Mouse (Mus musculus): ENCODE data around the gene Plch2.
A peak's percentile ranks its signal among the peaks of the same experiment; 100 is the strongest.

Plch2 gene

DNA sequence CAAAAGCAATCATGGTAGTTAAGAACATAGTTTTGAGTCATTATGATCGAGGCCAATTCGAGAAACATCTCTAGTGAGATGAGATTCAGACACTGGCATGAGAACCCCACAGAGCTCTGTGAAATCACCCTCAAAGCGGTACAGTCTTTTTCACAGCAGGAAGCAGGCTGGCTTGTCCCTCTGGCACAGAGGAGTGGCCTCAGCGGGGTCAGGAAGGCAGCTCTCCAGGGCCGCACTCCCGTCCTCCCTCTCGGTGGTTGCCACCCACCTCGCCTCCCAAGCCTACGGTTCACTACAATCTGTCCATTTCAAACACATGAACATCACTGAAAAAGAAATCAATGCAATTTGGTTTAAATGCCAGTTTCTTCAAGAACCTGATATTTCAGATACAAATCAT, 17.8 kb upstream of the Plch2 start:
- DNase-seq (ENCODE audit: low spot score in 2 of 2), result no peak

DNA sequence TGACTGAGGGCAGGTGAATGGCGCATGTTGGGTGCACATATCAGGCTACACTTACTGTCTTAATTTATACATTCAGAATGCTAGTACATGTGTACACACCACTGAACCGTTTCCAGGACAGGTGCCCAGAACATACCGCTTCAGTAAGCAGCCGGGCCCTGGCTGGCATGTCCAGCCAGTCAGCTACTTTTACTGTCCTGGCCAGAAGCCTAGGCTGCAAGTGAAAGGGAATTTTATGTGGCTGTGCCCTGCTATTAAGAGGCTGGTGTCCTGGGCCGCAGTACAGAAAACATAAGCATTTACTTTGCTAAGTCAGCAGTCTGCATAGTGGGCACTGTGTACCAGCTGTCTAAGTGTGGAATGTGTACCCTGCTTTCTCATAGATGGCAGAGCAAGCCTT, 14.3 kb upstream of the Plch2 start:
- DNase-seq (ENCODE audit: low spot score in 2 of 2), result no peak

DNA sequence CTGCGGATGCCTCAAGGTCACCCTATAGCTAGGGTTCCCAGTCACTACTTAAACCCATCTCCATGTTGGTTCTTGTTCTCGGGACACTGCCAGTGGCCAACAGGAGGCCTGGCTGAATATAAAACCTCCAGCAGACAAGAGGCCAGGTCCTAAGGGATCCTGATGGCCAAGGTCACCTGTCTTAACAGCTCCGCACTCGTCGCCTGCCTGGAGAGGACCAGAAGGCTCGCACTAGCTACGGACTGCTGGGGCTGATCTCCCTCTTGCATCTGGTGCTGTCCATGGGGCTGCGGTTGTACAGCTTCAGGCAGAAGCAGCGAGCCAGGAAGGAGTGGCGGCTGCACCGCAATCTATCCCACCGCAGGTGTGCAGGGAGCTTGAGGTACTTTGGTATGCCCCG, 13.6 kb upstream of the Plch2 start:
- no peak for DNase-seq (ENCODE audit: low spot score in 2 of 2)

DNA sequence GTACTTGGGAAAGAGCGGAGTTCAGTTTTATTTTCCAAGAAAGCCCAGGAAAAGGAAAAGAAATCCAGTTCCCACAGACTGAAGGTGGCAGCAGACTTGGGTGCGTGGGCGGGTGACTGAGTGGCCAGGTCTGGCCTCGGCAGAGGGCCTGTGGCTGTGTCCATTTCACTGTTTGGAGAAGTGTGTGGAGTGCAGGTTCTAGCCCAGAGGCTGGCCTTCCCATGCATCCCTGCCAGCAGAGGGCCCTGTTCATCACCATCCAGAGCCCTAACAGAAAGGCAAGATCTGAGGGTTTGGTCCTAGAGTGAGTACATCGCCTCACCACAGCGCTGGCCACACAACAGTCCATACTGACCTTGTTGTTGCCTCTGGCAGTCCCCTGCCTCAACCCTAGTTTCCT, 12.6 kb upstream of the Plch2 start:
- DNase-seq (ENCODE audit: low spot score in 2 of 2), result no peak

DNA sequence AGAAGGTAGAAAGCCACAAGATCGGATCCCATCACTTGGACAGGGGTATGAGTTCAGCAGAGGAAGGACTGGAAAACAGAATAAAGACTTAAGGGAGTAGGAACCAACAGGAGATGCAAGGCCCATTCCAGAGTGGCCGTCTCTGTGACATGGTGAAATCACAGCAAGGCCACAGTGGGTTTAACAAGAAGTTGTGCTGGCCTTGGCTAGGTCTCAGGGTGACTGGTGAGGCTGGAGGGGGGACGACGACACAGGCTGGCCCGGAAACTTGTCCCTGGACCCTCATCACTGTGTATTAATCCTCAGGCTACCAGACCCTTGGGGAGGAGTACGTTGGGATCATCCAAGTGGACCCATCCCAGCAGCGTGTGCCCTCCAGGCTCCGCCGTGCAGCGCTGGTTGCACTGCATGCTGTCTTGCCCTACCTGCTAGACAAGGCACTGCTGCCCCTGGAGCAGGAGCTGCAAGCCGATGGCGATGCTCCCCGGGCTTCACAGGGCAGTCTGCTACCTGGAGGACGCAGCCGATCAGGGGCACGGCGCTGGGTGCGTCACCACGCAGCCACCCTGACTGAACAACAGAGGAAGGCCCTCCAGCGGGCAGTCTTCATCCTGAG, 11.9 kb upstream of the Plch2 start:
- DNase-seq (ENCODE audit: low spot score in 2 of 2), result no peak

DNA sequence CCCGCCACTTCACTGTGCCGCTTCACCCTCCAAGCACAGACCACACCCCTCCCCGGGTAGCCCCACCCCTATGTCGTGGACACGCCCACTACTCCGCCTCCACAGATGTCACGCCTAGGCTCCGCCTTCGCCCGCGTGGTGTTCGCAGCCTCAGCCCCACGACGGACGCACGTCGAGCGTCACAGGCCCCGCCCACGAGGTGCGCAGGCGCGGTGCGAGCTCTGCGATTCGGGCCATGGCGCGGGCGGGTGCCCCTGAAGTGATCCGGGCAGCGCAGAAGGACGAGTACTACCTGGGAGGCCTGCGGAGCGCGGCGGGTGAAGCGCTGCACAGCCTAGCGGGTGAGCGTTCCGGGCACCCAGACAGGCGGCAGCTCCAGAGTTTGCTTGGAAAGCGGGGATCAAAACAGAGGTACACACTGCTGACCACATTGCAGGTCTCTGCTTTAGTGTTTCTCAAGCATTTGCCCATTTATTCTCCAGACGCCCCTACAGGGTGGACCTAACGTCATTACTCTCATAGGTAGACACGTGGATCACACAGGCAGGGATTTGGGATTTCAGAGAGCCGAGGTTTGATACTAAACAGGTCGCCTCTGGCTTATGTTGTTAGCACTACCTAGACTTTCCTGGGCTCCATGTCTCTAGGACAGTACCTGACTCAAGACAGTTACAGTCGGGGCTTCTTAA, 10.4 kb upstream of the Plch2 start, which contains the start of gene Pex10:
Gene Pex10, plus strand, starts transcription at position 183 of the 689 bp plus-strand sequence.
- DNase-seq (ENCODE audit: low spot score in 2 of 2), result peak; percentile 96 to 98

DNA sequence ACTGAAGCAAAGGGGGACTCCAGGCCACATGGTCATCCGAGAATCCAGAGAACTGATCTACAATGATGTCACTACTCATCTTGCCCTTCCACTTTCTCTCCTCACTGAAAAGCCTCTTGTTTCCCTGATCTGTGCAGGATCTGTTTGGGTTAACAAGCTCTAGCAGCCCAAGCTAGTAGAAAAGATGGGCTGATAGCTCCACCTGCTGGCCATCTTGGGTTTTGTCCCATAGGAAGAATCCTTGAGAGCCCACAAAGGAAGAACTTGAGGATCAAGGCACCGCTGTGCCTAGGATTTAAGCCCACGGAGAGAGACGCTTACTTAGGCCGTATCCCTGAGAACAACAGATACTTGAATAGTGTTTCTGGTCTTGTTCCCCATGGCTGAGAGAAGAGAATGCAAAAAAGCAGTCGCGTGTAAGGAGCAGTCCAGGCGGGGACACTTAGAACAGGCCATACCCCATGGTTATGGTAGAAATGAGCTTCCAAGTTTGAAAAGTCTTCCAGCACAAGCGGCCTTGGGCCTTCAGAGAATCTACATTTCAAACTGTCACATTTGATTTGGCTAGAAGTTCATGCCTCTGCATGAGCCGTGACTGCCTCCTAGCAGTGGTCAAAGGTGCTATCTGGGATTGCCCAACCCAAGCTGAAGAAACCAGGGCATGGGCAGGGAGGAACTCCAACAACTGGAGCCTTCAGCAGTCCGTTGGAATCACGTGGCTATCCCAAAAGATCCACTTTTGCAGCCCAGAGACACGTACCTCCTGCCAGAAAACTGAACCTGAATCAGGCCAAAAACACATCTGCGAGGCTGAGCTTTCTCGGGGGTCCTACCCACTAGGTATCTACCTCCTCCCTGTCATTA, 9.6 kb upstream of the Plch2 start:
- DNase-seq (ENCODE audit: low spot score in 2 of 2), result peak; percentile 71 to 82

DNA sequence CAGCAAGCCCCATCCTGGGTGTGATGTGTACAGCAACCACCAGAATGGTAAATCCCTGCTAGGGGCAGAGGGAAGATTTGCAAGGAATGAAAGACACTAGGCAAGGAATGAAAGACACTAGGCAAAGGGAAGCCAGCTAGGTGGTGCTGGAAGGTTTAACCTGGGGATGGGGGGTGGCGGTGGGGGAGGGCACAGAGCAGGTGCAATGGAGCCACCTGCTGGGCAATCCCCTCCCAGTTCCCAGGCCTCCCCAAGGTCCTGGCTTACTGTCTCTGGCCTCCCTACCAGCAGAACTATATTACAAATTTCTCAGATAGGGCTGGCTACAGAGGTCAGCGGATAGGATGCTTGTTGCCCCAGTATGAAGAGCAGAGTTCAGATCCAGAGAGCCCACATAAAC, 7.9 kb upstream of the Plch2 start:
- no peak for DNase-seq (ENCODE audit: low spot score in 2 of 2)

DNA sequence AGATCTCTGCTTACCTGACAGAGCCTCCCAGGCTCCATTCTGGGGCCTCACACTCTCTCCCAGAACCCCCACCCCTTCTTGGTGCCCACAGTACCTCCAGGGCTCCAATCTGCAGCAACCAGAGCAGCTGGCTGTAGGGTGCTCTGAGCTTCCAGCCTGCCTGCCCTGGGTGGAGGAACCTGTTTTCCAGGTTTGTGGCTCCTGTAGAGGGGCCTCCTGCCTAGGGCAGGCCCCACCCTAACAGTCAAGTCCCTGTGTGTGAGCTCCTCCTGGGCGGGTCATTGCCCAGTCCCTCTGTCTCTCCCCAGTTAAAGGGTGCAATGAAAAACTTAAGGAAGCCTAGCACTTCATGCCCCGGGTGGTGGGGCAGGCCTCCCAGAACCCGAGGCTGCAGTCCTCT, 7.3 kb upstream of the Plch2 start:
- DNase-seq (ENCODE audit: low spot score in 2 of 2), result no peak

DNA sequence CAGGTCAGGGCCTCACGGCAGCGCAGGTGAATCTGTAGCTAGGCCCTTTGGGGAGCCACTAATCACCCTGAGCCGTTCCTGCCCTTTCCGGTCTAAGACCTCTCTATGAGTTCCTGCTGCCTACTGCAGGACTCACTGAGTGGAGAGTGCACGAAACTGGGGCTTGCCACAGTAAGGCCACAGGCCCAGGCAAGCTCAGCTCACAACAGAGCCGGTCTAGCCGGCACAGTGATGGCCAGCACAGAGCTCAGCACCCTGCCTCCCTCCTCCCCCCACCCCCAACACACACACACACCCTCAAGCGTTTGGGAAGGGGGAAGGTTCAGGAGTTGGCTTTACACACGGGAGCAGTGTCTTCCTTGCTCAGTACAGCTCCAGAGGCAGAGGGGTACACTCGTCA, 1.7 kb upstream of the Plch2 start:
- no peak for DNase-seq (ENCODE audit: low spot score in 2 of 2)

DNA sequence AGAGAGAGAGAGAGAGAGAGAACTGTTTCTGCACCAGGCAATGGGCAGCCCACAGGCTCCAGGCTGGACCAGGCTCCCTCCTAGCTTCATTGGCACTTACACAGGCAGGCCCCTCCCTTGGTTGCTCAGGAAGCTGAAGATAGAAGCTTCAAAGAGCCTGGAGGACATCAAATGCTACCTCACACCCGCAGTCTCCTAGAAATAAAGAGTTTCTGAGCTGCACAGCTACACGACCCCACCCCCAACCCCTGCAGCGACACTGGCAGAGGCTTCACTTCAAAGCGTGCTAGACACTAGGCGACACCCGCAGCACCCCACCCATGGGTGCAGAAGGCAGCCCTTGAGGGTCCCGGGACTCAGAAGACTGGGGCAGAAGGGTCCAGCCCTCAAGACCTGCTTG, 6.5 kb downstream of the Plch2 start:
- DNase-seq (ENCODE audit: low spot score in 2 of 2), result peak; percentile 56 to 62

DNA sequence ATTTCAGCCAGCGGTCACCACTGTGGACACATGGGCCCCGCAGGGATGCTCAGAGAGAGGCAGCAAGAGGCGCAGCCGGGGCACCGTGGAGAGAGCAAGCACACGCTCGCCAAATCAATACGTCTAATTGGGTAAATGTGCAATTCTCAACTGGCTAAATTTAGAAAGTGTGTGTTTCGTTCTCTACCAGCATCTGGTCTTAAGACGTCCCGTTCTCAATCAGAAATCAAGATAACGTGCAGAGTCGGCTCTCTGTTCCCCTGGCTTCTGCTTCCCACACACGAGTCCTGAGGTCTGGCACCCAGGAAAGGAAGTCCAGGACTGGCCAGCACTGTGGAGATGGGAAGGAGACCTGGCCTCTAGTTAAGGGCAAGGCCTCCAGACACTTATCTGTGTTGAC, 9.9 kb downstream of the Plch2 start:
- no peak for DNase-seq (ENCODE audit: low spot score in 2 of 2)

DNA sequence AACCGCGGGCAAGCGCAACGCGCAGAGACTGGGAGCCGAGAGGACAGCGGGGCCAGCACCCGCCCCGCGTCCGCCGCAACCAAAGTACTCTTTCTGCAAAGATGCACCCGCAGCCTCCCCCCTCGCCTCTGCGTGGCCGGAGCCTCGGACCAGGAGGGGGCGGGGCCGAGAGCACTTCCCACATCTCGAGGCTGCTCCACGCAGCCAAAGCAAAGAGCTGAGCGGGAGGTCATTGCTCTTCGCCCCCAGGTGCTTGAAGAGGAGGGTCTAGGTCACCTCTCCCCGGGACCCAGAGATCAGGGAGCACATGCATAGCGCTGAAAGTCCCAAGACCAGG, 13.3 kb downstream of the Plch2 start:
- DNase-seq (ENCODE audit: low spot score in 2 of 2), result no peak

DNA sequence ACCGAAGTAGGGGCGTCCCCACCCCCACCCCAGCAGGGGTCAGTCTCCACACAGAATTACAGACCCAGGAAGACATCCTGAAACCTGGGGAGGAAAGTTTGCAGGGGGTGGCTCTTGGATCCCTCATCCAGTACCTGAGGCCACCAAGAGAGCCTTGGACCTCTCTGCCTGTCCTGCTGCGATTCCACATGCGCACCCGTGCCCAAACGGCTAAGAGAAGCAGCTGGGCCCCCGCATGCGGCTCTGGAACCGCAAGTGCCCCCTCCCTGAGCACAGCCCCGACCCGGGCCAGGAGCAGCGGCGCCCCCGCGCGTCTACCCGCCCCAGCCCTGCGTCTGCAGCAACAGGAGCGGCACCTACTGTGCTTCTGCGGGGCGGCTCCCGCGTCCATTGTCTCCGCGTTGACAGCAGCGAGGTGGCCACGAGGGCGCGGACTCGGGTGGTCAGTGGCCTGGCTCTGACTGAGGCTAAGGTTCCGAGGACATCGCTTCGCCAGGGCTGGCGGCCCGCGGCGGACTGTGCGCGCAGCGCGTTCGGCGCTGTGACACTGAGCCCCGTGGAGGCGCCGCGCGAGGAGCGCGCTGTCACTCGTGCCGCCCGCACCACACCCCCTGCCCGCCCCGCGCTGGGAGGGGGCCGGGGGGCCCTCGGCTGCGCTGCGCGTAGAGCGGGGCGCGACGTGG, 13.8 kb downstream of the Plch2 start:
- DNase-seq (ENCODE audit: low spot score in 2 of 2), result no peak

DNA sequence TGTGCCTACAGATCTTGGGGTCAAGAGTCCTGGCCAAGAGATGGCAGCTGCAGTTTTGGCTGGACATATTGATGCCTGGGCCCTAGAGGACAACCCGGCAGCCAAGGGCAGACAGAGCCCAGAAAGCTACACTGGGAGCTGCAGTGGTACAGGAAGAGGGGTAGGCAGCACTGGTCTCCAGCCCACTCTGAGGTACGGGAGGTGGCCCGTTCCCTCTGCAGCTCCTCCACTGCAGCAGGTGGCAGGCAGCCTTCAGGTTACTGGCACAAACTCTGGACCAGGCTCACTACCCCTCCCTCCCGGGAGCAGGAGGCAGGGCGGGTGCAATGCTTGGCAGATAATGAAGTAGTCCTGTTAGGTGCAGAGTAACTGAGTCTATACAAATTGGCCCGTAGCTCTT, 15.9 kb downstream of the Plch2 start:
- no peak for DNase-seq (ENCODE audit: low spot score in 2 of 2)

DNA sequence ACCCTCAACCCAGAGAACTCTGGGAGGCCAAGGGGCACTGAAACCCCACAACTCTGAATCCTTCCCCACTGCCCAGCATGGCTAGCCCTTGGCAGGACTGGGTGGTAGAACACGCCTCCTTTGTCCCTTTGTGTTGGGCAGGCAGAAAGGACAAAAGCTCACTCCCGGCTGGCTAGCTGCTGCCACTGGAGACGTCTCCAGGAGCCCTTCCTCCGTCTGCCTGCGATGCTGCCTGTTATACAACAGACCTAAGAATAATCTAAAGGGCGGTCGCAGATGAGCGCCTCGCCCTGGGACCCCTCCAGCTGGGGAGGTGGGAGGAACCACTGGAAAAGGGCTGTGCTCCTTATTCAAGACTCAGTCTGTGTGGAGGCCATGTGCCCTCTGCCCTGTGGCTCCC, 16.4 kb downstream of the Plch2 start:
- no peak for DNase-seq (ENCODE audit: low spot score in 2 of 2)

DNA sequence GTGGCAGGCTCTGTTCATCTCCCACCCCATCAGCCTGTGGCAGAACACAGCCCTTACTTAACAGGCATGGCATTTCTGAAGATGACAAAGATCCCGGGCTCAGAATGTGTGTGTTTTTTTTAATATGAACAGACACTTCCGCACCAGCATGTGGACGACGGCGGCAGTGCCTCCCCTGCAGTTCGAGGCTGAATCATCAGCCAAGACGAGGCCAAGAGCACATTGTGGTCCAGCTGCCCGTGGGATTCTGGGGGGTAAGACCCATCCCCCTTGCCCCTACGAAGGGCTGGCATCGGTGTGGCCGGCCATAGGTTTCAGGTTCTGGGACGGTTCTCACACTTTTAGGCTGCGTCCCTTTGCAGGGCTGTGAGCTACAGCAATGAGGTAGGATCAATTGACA, 21.8 kb downstream of the Plch2 start:
- no peak for DNase-seq (ENCODE audit: low spot score in 2 of 2)

DNA sequence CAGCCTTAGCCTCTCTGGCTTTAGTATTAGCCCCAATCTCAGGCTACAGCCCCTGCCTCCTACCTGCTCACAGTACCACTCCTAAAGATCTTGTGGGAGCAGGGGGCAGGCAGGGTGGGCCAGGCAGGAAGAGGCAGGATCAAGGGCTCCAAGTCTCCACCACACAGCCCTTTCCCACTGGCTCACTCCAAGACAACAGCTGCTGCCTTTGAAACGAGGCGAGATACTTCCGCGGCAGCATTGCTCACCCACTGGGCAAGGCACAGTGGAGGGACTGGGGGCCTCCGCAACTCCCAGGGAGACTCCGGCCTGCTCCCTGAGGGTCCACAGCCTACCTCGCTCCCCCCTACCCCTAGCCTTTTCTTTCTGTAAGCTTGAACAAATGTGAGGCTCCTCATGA, 22.4 kb downstream of the Plch2 start:
- DNase-seq (ENCODE audit: low spot score in 2 of 2), result no peak

DNA sequence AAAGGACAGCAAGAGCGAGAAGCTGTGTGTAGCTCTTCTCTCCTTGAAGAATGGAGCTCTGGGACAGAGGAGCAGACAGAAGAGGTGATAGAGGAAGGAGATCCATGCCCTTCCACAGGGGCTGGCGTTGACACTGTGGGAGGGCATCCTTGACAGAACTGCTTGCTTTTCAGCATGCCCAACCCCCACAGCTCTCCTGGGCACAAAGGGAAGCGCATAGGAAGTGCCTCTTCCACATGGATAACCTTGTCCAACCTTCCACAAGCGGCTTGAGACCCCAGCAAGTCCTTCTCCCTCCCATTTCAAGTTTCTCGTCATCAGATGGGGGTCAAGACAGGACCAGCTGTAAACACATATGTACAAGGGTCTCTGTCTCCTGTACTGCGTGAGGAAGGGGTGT, 23.5 kb downstream of the Plch2 start:
- DNase-seq (ENCODE audit: low spot score in 2 of 2), result no peak

DNA sequence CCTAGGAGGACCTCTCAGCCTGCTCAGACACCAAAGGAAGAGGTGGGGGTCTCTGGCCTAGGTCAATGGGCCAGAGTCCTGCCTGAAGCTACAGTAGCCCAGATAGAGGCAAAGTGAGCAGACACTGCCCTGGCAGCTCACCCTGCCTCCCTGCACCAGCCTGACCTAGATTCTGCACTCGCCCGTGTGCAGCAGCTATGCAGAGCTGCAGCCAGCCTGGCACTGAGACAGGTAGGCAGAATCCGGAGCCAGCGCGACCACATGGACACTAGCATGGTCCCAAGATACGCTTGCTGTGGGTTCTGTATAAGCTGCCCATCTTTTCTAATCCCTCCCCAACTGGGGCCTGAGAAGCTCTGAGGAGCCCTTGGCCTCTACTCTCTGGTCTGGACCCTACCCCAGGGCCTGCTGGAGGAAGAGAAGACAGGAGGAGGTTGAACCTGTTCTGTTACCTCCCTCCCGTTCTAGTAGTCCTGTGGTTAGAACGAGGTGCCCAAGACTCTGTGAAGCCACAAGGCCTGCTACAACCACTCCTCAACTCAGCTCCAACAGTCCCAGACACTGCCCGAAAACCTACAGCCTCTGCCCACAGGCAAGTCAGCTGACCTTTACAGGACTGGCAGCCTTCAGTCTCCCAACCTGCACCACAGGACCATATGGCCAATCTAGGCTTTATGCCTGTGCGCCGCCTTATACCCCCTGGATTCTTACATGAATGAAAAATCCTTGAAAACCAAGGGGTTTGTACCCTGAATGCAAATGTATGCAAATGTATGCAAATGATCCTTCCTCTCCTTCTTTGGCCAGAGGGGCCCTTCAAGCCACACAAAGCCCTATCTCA, 32.2 kb downstream of the Plch2 start:
- DNase-seq (ENCODE audit: low spot score in 2 of 2), result no peak

DNA sequence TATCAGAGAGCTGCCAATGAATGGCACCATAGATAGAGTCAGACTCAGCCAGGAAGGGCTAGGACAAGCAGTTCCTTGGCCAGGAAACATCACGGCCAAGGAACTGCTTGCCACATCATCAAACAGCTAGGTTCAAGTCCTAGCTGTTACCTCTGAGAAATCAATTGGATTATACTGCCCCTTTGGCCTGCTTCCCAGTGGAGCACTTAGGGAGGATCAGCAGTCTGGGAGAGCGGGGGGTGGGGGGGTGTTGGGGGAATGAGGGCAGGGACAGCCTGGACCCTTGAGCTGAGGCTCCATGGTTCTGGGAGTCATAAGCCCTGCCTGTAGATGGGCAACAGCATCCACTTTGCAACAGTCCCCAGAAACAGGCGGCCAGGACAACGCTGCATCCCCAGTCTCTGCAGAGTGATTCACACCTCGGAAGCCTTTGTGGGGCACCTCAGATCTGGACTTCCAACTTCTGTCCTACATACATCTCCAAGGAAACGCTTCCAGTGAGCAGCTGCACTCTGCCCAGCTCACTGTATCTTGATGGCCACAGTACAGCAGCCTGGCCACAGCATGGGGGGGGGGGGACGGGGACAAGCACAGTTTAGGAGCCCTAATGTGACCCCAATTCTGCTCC, 34.2 kb downstream of the Plch2 start:
- DNase-seq (ENCODE audit: low spot score in 2 of 2), result no peak

All from thymus, postnatal 10 days (tissue).